Mouse (Mus musculus) stomach, postnatal 0 days (tissue): ENCODE measurements around the gene Arf5.

ENCODE experiments used
- CTCF ChIP-seq: IDR thresholded peaks from 2 replicates; pipeline ENCODE4 v1.5.1; 2016; ENCODE audit warnings: antibody characterized with exemption, low read depth, mild to moderate bottlenecking, moderate library complexity
- EP300 ChIP-seq: optimal IDR thresholded peaks from 2 replicates; pipeline ENCODE3; 2016; ENCODE audit warnings: antibody characterized with exemption

DNA sequence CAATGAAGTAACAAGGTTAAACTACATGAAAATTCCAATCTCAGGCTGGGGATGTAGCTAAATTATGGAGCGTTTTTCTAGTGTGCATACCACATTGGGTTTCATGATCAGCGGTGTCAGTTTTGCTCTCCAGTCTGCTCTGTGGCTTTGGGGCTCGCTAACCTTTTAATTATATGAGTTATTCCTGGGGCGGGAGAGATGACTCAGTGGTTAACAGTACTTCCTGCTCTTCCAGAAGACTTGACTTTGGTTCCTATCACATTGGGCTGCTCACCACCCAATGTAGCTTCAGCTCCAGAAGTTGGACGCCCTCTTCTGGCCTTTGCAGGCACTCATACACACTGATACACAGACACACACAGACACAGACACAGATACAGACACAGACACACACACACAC is 47.3 kb downstream of the Arf5 start:
- 0 out of 2 replicates have a peak, but pooled peaks have one; percentile 23 for TF ChIP-seq CTCF
- TF ChIP-seq EP300: no peak
